Mouse (Mus musculus) cortical plate, adult 2 months (tissue): ENCODE results near the gene Pik3c2b.

Experiments
- CTCF ChIP-seq: fragments of 200-500 bp; IDR thresholded peaks from 2 replicates; pipeline ENCODE4 v1.5.1; 2011; ENCODE audit warnings: mild to moderate bottlenecking, control low read depth, low read length; ENCODE audit not compliant: insufficient read depth; ENCODE audit errors: extremely low read depth
- POLR2A ChIP-seq: fragments of 200-500 bp; IDR thresholded peaks from 2 replicates; pipeline ENCODE4 v1.6.1; 2011; ENCODE audit warnings: mild to moderate bottlenecking, low read length, control low read depth; ENCODE audit not compliant: insufficient read depth; ENCODE audit errors: extremely low read depth

- TF ChIP-seq CTCF (no peak), POLR2A (no peak)
These were observed 24.0 kb downstream of the Pik3c2b start for GRCm38 (mm10) chr1:133069275-133070120.
